Mouse (Mus musculus): ENCODE results near the gene Calcoco2. TPM values are rescaled to one million over a fixed set of nuclear protein-coding genes. Genes with fewer than 3 reads are reported as not detected.
A peak's percentile ranks its signal among the peaks of the same experiment; 100 is the strongest.
"Not testable (repeated sequence)": the region's sequence is repeated elsewhere in the genome, so short reads cannot be mapped to it uniquely, and the experiment has no call there.

Gene Calcoco2
- not detected for total RNA-seq (2021)
- long read RNA-seq, experiment 1: 0 reads
- long read RNA-seq, experiment 2: 0 reads

GRCm38 (mm10) chr11:96111751-96112150 is at the start of gene Calcoco2:
Gene Calcoco2, minus strand, starts transcription at chr11:96111964.
- DNase-seq (ENCODE audit: low spot score in 2 of 2): no peak

- DNase-seq (ENCODE audit: low spot score in 2 of 2): no peak
Observed at GRCm38 (mm10) chr11:96147471-96147870, 35.7 kb upstream of the Calcoco2 start.

GRCm38 (mm10) chr11:96145622-96146270 is 34.0 kb upstream of the Calcoco2 start:
- DNase-seq (ENCODE audit: low spot score in 2 of 2): peak; percentile 57 to 67

GRCm38 (mm10) chr11:96143766-96144165 is 32.0 kb upstream of the Calcoco2 start:
- no peak for DNase-seq (ENCODE audit: low spot score in 2 of 2)

GRCm38 (mm10) chr11:96140726-96141175 is 29.0 kb upstream of the Calcoco2 start:
- no peak for DNase-seq (ENCODE audit: low spot score in 2 of 2)

GRCm38 (mm10) chr11:96135847-96136246 is 24.1 kb upstream of the Calcoco2 start:
- DNase-seq (ENCODE audit: low spot score in 2 of 2): no peak

- peak in 1 of 2 experiments; percentile 45 for DNase-seq (ENCODE audit: low spot score in 2 of 2)
Observed at GRCm38 (mm10) chr11:96133239-96133865, 21.6 kb upstream of the Calcoco2 start, which contains the start of gene Ttll6. Gene Ttll6, plus strand, starts transcription at chr11:96133786.

GRCm38 (mm10) chr11:96130606-96131005 is 18.8 kb upstream of the Calcoco2 start:
- DNase-seq (ENCODE audit: low spot score in 2 of 2): no peak

- peak in 1 of 2 experiments; percentile 18 for DNase-seq (ENCODE audit: low spot score in 2 of 2)
Observed at GRCm38 (mm10) chr11:96124052-96124914, 12.5 kb upstream of the Calcoco2 start.

GRCm38 (mm10) chr11:96122806-96123205 is 11.0 kb upstream of the Calcoco2 start:
- not testable (repeated sequence) for DNase-seq (ENCODE audit: low spot score in 2 of 2)

- no peak for DNase-seq (ENCODE audit: low spot score in 2 of 2)
Observed at GRCm38 (mm10) chr11:96119401-96119800, 7.6 kb upstream of the Calcoco2 start.

GRCm38 (mm10) chr11:96116925-96117324 is 5.2 kb upstream of the Calcoco2 start:
- DNase-seq (ENCODE audit: low spot score in 2 of 2): not testable (repeated sequence)

- DNase-seq (ENCODE audit: low spot score in 2 of 2): no peak
Observed at GRCm38 (mm10) chr11:96116116-96116515, 4.4 kb upstream of the Calcoco2 start.

GRCm38 (mm10) chr11:96115416-96115815 is 3.7 kb upstream of the Calcoco2 start:
- no peak for DNase-seq (ENCODE audit: low spot score in 2 of 2)

- no peak for DNase-seq (ENCODE audit: low spot score in 2 of 2)
Observed at GRCm38 (mm10) chr11:96114077-96114476, 2.3 kb upstream of the Calcoco2 start.

- not testable (repeated sequence) for DNase-seq (ENCODE audit: low spot score in 2 of 2)
Observed at GRCm38 (mm10) chr11:96110950-96111349, 814 bp downstream of the Calcoco2 start.

- DNase-seq (ENCODE audit: low spot score in 2 of 2): no peak
Observed at GRCm38 (mm10) chr11:96108376-96108775, 3.4 kb downstream of the Calcoco2 start.

GRCm38 (mm10) chr11:96093361-96093760 is 18.4 kb downstream of the Calcoco2 start:
- peak in 1 of 2 experiments; percentile 20 for DNase-seq (ENCODE audit: low spot score in 2 of 2)

GRCm38 (mm10) chr11:96092674-96093291 is 19.0 kb downstream of the Calcoco2 start:
- DNase-seq (ENCODE audit: low spot score in 2 of 2): no peak

- no peak for DNase-seq (ENCODE audit: low spot score in 2 of 2)
Observed at GRCm38 (mm10) chr11:96091073-96091472, 20.7 kb downstream of the Calcoco2 start.

- DNase-seq (ENCODE audit: low spot score in 2 of 2): no peak
Observed at GRCm38 (mm10) chr11:96087981-96088380, 23.8 kb downstream of the Calcoco2 start.

Measured in adrenal gland, postnatal 4 days (tissue).